Mouse (Mus musculus): Measurements from ENCODE around the gene Thap12. TPM values are rescaled to one million over a fixed set of nuclear protein-coding genes. Genes with fewer than 3 reads are reported as not detected.

Gene Thap12
- polyA plus RNA-seq, 1 experiment from 2014 or later, result 21.8 TPM

DNA sequence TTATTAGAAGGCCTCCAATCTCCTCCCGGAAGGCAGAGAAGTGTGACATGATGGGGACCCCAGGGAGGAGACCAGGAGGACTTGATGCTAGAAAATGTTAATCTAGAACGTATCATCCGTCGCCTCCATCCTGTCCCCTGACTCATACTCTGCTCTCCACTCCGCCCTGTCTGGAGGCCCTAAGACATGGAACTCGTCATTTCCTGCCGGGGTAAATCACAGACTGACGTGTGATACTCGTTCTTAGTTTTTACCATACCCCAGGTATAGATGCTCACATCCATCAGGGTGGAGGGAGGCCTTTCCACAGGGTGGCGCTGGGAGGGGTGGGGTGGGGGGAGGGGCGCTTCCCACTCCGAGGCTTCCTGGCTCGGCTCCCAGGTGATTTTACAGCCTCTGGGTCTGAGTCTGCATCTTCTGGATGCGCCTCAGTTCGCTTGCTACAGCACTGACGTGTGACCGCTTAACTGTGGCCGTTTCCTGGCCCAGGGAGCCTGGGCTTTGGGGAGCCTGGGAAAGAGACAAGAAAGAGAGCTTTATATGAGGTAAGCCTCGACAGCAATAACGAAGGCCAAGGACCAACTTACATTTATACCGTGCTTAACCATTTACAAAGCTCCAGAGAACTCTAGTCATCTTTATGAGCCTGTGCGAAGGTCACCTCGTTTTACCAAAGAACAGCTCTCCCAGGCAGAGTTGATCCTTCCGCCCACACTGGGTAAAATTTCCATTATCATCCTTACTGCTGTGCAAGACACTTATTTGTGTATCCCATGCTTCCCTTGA, 9.9 kb upstream of the Thap12 start:
- peak; percentile 79 for ATAC-seq
- WGBS, result 20% methylated on average over 24 of the region's 24 CpGs
- Histone ChIP-seq H3K4me2 (replicated peaks; ENCODE audit: low read depth) (peak overlapping the region; percentile 53), H3K36me3 (ENCODE audit: control insufficient read depth, insufficient read depth) (no peaks in the 10 kb centered on the region), H3K27ac (ENCODE audit: low read depth, low read length) (peak overlapping the region; percentile 91), H3K4me1 (replicated peaks; ENCODE audit: control insufficient read depth, insufficient read depth, low read length) (peaks cover 6% of the 10 kb centered on the region; the same call in 1 of the 2 replicates), H3K9me3 (ENCODE audit: control insufficient read depth) (no peaks in the 10 kb centered on the region), H3K27me3 (replicated peaks; ENCODE audit: control insufficient read depth, insufficient read depth, low read length) (no peaks in the 10 kb centered on the region), H3K4me3 (ENCODE audit: low read depth, low read length) (peak overlapping the region; percentile 2; the same call in 1 of the 2 replicates), H3K9ac (ENCODE audit: low read depth, low read length) (no peak overlapping the region)
- peak; percentile 37; the same call in 1 of the 2 replicates for TF ChIP-seq CTCF (IDR thresholded peaks at IDR 0.05; ENCODE audit: low read depth)

GRCm38 (mm10) chr7:98694046-98694445, 8.9 kb upstream of the Thap12 start:
- Histone ChIP-seq H3K9ac (ENCODE audit: low read depth, low read length) (no peak overlapping the region), H3K27ac (ENCODE audit: low read depth, low read length) (peak overlapping the region; percentile 22; the same call in 1 of the 2 replicates), H3K4me1 (replicated peaks; ENCODE audit: control insufficient read depth, insufficient read depth, low read length) (peaks cover 6% of the 10 kb centered on the region; the same call in 1 of the 2 replicates), H3K4me2 (replicated peaks; ENCODE audit: low read depth) (no peak overlapping the region), H3K4me3 (ENCODE audit: low read depth, low read length) (no peak overlapping the region), H3K27me3 (replicated peaks; ENCODE audit: control insufficient read depth, insufficient read depth, low read length) (no peaks in the 10 kb centered on the region), H3K9me3 (ENCODE audit: control insufficient read depth) (no peaks in the 10 kb centered on the region), H3K36me3 (ENCODE audit: control insufficient read depth, insufficient read depth) (no peaks in the 10 kb centered on the region)
- 65% methylated on average over 5 of the region's 5 CpGs for WGBS
- ATAC-seq, result no peak
- TF ChIP-seq CTCF (IDR thresholded peaks at IDR 0.05; ENCODE audit: low read depth), result no peak

- Histone ChIP-seq H3K4me1 (replicated peaks; ENCODE audit: control insufficient read depth, insufficient read depth, low read length) (peaks cover 5% of the 10 kb centered on the region), H3K9me3 (ENCODE audit: control insufficient read depth) (no peaks in the 10 kb centered on the region), H3K36me3 (ENCODE audit: control insufficient read depth, insufficient read depth) (no peaks in the 10 kb centered on the region), H3K4me3 (ENCODE audit: low read depth, low read length) (no peak overlapping the region), H3K27ac (ENCODE audit: low read depth, low read length) (no peak overlapping the region), H3K27me3 (replicated peaks; ENCODE audit: control insufficient read depth, insufficient read depth, low read length) (no peaks in the 10 kb centered on the region), H3K4me2 (replicated peaks; ENCODE audit: low read depth) (no peak overlapping the region), H3K9ac (ENCODE audit: low read depth, low read length) (no peak overlapping the region)
- 15% methylated on average over 2 of the region's 2 CpGs for WGBS
- no peak for ATAC-seq
- TF ChIP-seq CTCF (IDR thresholded peaks at IDR 0.05; ENCODE audit: low read depth), result peak; percentile 76
These were observed 5.4 kb upstream of the Thap12 start for GRCm38 (mm10) chr7:98697496-98697895.

DNA sequence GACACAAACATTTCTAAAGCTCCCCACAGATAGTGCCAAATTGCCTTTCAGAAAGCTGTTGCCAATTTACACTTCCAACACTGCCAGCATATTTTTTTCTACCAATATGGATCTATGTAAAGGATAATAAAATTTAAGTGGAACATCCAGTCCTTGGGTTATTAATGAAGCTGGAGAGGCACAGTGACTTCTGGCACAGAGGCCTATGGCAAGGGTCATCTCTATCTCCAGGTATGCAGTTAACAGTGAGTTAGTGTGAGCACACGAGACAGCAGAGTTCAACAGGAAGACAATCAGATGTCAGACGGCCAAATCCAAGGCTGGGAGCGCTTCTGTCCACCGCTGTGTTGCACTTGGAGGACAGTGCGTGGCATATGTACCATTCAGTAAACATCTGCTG, 4.9 kb upstream of the Thap12 start:
- Histone ChIP-seq H3K27me3 (replicated peaks; ENCODE audit: control insufficient read depth, insufficient read depth, low read length) (no peaks in the 10 kb centered on the region), H3K4me1 (replicated peaks; ENCODE audit: control insufficient read depth, insufficient read depth, low read length) (no peaks in the 10 kb centered on the region; the same call in none of the 2 replicates), H3K4me3 (ENCODE audit: low read depth, low read length) (no peak overlapping the region), H3K4me2 (replicated peaks; ENCODE audit: low read depth) (no peak overlapping the region), H3K9ac (ENCODE audit: low read depth, low read length) (no peak overlapping the region), H3K9me3 (ENCODE audit: control insufficient read depth) (no peaks in the 10 kb centered on the region), H3K36me3 (ENCODE audit: control insufficient read depth, insufficient read depth) (no peaks in the 10 kb centered on the region), H3K27ac (ENCODE audit: low read depth, low read length) (no peak overlapping the region)
- TF ChIP-seq CTCF (IDR thresholded peaks at IDR 0.05; ENCODE audit: low read depth), result no peak
- WGBS, result 67% methylated on average over 5 of the region's 5 CpGs
- ATAC-seq, result no peak

- no peak for ATAC-seq
- WGBS, result 87% methylated on average over 4 of the region's 4 CpGs
- Histone ChIP-seq H3K36me3 (ENCODE audit: control insufficient read depth, insufficient read depth) (no peaks in the 10 kb centered on the region), H3K4me3 (ENCODE audit: low read depth, low read length) (no peak overlapping the region), H3K27ac (ENCODE audit: low read depth, low read length) (no peak overlapping the region), H3K27me3 (replicated peaks; ENCODE audit: control insufficient read depth, insufficient read depth, low read length) (no peaks in the 10 kb centered on the region), H3K4me1 (replicated peaks; ENCODE audit: control insufficient read depth, insufficient read depth, low read length) (no peaks in the 10 kb centered on the region; the same call in 1 of the 2 replicates), H3K9ac (ENCODE audit: low read depth, low read length) (no peak overlapping the region), H3K9me3 (ENCODE audit: control insufficient read depth) (no peaks in the 10 kb centered on the region), H3K4me2 (replicated peaks; ENCODE audit: low read depth) (no peak overlapping the region)
- no peak for TF ChIP-seq CTCF (IDR thresholded peaks at IDR 0.05; ENCODE audit: low read depth)
These were observed 4.3 kb upstream of the Thap12 start for GRCm38 (mm10) chr7:98698590-98698989.

- 16% methylated on average over 7 of the region's 7 CpGs for WGBS
- no peaks in the 10 kb centered on the region for H3K36me3 ChIP-seq (ENCODE audit: control insufficient read depth, insufficient read depth)
- H3K4me1 ChIP-seq (replicated peaks; ENCODE audit: control insufficient read depth, insufficient read depth, low read length), result peaks cover 4% of the 10 kb centered on the region
- no peak for TF ChIP-seq CTCF (IDR thresholded peaks at IDR 0.05; ENCODE audit: low read depth)
- no peak for ATAC-seq
- H3K9me3 ChIP-seq (ENCODE audit: control insufficient read depth), result no peaks in the 10 kb centered on the region
- H3K4me2 ChIP-seq (replicated peaks; ENCODE audit: low read depth), result peak overlapping the region; percentile 73
- H3K4me3 ChIP-seq (ENCODE audit: low read depth, low read length), result peak overlapping the region; percentile 94
- H3K9ac ChIP-seq (ENCODE audit: low read depth, low read length), result peak overlapping the region; percentile 66
- peak overlapping the region; percentile 92 for H3K27ac ChIP-seq (ENCODE audit: low read depth, low read length)
- no peaks in the 10 kb centered on the region for H3K27me3 ChIP-seq (replicated peaks; ENCODE audit: control insufficient read depth, insufficient read depth, low read length)
These were observed 1.1 kb upstream of the Thap12 start for GRCm38 (mm10) chr7:98701771-98702170.
